Mouse (Mus musculus) thymus, postnatal 4 days (tissue): ENCODE results near the gene Adcy10.

Experiments used
- DNase-seq: peaks from one replicate; pipeline ENCODE4 v3.0.0; 2021

Adcy10 gene

DNA sequence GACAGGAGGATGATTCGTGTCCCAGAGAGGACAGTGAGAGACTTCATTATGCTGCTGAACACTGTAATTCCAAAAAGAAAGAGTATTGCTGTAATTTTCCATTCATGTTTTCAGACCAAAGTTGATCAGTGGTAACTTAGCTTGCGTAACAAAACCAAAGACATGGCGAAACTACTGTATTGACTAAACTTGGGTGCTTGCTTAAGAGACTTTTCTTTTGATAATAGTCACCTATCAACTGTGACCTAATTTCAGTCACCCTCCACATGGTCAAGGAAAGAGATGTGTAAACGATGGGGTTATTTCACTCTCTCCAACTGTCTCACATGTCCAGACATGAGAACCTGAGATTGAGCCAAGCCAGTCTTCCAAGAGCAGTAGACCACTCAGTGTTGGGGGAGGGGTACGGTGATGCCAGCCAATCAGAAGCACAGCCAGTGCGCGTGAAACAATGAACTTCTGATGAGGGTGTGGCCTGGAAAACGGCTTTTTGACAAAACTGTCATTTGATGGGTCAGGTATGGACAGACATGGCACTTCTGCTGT, at the start of gene Adcy10:
Gene Adcy10, plus strand, starts transcription at position 496 of the 546 bp plus-strand sequence.
- no peak for DNase-seq

- DNase-seq, result no peak
These were observed 46.5 kb upstream of the Adcy10 start for GRCm38 (mm10) chr1:165438289-165439021.

DNA sequence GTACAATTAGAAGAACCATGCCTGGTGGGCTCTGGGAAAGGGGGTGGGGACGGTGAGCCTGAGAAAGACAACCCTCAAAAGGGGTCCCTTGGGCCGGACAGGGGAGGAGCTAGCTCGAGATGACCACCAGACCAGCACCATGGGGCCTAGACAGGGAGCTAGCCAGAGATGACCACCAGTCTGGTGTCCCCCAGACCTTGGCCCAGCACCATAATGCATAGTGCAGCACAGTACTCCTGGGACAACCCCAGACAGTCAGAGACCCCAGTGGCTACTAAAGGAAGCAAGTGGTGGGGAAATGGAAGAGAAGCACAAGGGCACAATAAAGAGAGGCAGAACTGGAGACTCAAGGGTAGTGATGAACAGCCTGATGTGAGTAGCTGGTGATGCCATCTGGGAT, 44.2 kb upstream of the Adcy10 start:
- DNase-seq, result no peak

DNA sequence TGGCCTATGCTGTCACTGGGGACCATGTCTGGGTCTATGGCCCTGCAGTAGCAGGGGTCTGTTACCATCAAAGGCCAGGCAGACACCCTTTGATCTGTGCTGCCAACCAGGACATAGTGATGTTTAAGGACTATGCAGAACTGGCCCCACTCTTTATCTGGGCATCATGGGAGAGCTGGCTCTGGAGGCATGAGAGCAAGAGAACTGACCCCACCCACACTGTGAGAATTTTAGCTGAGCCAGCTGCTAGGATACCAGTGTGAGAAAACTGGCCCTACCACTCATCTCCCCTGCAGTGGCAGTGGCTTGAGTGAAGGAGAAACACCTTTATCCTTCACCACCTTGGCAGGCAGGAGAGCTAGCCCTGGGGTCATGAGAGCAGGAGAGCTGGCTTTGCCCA, 43.8 kb upstream of the Adcy10 start:
- no peak for DNase-seq

DNA sequence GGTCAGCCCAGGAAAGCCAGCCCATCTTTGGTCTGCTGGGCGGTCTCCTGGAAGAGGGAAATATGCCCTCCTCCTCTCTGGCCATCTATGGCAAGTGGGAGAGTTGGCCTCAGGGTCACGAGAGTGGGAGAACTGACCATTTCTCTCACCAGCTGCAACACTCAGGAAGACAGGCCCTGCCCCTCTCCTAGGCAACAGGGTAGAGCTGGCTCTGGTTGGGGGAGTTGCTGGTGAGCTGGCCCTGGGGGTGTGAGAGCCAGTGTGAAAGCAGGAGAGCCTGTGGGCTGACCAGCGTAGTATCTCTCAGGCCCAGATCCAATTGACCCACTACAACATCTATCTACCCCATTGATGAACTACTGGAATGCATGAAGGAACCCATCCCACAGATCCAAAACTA, 43.3 kb upstream of the Adcy10 start:
- DNase-seq, result no peak

GRCm38 (mm10) chr1:165459041-165459502, 25.9 kb upstream of the Adcy10 start:
- DNase-seq, result no peak

DNA sequence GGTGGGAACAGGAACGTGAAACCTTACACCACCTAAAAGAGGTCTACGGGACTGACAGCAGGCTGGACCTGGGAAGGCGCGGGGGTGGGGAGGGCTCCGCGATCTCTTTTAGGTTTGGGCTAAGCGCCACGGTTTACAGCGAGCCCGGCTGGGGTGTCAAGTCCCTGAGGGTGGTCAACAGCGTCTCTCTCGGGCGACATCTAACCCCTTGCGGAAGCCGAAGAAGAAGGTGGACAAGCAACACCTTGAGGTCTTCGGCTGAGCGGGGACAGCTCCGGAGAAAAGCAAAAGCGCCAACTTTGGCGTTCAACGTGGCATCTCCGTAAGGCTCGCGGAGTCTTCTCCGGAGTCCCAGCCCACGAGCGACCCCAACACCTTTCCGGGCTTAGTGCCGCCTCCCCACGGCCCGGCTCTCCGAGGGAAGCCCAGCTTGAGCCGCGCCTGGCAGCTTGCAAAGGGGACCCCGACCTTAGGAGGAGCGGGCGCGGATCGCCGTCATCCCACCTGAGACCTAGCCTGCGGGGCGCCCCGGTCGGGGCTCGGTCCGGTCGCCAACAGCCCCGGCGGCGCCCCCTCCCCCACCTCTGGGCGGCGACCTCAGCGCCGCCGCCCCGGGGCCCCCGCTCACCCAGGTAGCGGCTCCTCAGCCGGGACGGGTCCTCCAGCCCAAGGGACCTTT, 25.3 kb upstream of the Adcy10 start:
- DNase-seq, result peak; percentile 79

DNA sequence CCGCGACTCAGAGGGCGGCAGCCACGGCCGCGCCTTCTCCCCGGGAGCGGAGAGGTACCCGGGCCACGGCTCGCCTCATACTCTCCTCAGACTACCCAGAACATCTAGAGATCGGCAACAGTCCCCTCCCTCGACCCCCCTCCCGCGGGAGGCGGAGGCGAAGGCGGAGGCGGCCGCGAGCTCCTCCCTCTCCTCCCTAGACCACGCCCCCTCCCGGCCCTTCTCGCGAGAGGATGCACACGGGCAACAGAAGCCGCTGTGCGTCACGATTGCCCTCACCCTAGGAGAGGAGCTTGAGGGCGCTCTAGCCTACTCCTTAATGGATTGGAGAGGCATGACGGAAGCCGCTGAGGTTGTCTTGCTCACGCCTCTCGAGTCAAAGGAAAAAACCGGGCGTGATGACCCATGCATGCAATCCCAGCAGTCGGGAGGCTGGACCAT, 24.6 kb upstream of the Adcy10 start, which contains the start of the genes Dcaf6 and Mpc2:
Gene Dcaf6, minus strand, starts transcription at position 116 of the 441 bp plus-strand sequence.
Gene Mpc2, plus strand, starts transcription at position 278 of the 441 bp plus-strand sequence.
- DNase-seq, result peak; percentile 100

- DNase-seq, result peak; percentile 99
These were observed 24.1 kb upstream of the Adcy10 start for GRCm38 (mm10) chr1:165460801-165461377.

DNA sequence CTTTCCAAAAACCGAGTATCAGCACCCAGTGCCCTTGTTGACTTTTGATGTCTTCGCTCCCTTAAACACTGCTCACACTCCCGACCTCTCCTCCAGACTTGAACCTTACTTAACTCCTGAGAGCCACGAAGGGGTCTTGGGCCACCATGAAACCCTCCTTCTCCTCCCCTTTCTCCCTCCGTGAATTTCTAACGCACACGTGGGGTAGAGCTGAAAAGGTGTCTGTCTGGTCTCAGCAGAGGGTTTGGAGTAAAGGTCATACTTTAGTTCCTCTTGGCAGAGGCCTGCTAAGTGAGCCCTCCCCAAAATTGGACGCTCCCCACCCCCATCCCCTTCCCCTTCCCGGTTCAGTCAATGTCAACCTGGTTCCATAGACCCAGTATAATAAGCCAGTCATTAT, 23.3 kb upstream of the Adcy10 start:
- DNase-seq, result no peak

DNA sequence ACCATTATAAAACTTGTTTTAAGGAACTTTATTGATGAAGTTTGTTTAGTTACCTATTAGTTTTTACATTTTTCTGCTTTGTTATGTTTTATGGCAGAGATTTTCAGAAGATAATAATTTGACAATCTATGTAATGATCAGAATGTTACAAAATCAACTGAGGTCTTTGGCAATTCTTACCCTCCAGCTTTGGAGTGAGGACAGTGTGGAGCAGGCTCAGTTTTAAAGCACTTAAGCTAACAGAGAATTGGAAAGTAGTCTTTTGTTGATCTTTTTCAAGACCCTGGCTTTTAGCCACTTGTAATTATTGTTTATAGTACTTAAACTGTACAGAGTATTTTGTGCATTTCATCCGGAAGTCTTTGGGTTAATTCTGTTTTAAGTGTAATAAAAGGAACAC, 22.1 kb upstream of the Adcy10 start:
- DNase-seq, result no peak

DNA sequence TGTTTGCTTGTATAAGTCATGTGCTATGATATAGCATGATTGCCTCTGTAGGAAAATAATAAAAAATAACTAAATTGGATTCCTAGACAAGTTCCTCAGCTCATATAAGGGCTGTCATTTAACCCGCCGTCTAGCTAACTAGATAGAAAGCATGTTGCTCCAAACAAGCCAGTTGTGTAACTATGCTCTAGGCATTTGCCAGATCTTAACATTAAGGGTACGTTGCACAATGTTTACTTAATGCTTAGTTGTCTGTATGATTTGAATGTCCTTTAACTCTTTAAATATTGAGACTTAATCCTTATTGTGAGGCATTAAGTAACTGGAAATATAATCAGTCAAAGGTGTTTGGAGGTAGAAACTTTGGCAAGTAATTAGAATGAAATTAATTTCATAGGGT, 20.4 kb upstream of the Adcy10 start:
- DNase-seq, result no peak

- no peak for DNase-seq
These were observed 16.0 kb upstream of the Adcy10 start for GRCm38 (mm10) chr1:165468971-165469370.

DNA sequence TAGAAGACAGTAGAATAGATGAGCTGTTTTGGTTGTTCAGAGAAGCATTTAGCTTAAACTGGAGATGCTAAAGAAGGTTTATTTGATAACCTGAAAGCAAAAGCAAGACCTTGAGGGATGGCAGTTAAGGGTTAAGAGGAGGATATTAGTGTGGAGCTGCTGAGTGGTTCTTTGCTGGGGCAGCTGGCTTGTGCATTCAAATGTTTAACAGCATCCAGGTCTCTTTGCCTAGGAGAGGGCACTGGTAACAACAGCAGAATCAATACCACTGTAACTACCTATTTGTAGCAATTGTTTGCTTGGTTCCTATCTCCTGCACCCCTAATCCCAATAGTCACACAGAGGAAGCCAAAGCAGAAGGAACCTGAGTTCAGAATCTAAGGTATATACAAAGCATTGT, 15.3 kb upstream of the Adcy10 start:
- no peak for DNase-seq

- no peak for DNase-seq
These were observed 13.5 kb upstream of the Adcy10 start for GRCm38 (mm10) chr1:165471490-165471889.

- no peak for DNase-seq
These were observed 1.1 kb downstream of the Adcy10 start for GRCm38 (mm10) chr1:165486108-165486507.

GRCm38 (mm10) chr1:165489197-165489596, 4.2 kb downstream of the Adcy10 start:
- DNase-seq, result no peak

DNA sequence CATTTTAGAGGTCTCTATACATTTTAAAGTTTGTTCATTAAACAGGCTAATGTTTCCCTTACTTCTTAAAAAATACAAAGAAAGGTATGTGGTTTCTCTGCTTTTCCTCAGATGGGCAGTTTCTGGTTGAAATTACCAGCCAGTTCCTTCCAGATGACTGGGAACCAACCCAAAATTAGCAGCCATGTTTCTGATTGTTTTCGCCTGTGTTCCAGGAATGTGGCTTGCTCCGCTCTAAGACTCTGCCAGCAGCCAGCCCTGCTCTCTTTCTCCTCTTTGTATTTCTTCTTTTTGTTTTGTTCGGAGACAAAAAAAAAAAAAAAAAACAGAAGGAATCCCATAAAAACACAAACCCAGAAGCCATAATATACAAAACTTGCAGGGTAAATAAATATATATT, 13.9 kb downstream of the Adcy10 start:
- DNase-seq, result no peak

GRCm38 (mm10) chr1:165503307-165504024, 18.5 kb downstream of the Adcy10 start:
- DNase-seq, result peak; percentile 16

GRCm38 (mm10) chr1:165506303-165506702, 21.3 kb downstream of the Adcy10 start:
- DNase-seq, result no peak

GRCm38 (mm10) chr1:165510161-165510560, 25.2 kb downstream of the Adcy10 start:
- no peak for DNase-seq

DNA sequence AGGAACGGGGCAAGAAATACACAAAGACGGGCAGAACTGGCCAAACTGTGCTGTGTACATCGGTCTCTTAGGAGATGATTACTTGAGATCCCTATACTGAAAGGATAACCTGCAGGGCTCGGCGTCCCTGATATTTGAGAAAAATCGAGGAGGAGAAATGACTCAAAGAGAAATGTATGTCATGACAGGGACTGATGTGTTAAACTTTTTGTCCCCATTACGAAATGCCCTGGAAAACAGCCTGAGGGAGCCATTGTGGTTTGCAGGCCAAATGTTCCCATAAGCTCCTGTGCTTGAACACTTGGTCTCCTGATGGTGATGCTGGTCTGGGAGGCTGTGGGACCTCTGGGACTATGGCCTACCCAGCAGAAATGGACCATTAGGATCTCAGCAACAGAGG, 35.7 kb downstream of the Adcy10 start:
- no peak for DNase-seq
